Mouse (Mus musculus) forebrain, embryonic 16.5 days (tissue): ENCODE measurements at regions not wholly inside any gene's neighbourhood (a gene's known extent, or its start where the extent isn't known, plus 50 kb on each side); places are given as distances from the start of the nearest gene placed in this dataset.

Experiments
- ATAC-seq: fragments of 200-750 bp; cut with Nextera tagmentation; 2 replicates; pipeline ENCODE4 v1.8.0; 2017; ENCODE audit warnings: mild to moderate bottlenecking, moderate library complexity
- H3K27ac ChIP-seq: fragments of 300-500 bp; sonication (generic); 2 replicates; pipeline ENCODE4 v1.5.1; 2014; ENCODE audit warnings: low read length, control low read depth
- H3K27me3 ChIP-seq: fragments of 300-500 bp; sonication (generic); replicated peaks from 2 replicates; pipeline ENCODE4 v1.6.1; 2014; ENCODE audit warnings: low read length; ENCODE audit not compliant: control insufficient read depth, insufficient read depth
- H3K36me3 ChIP-seq: fragments of 300-500 bp; sonication (generic); 2 replicates; pipeline ENCODE4 v1.6.1; 2014; ENCODE audit not compliant: control insufficient read depth, insufficient read depth
- H3K4me1 ChIP-seq: fragments of 300-500 bp; sonication (generic); replicated peaks from 2 replicates; pipeline ENCODE4 v1.6.1; 2014; ENCODE audit warnings: low read length; ENCODE audit not compliant: control insufficient read depth, insufficient read depth
- H3K4me2 ChIP-seq: fragments of 300-500 bp; sonication (generic); 2 replicates; pipeline ENCODE4 v1.6.1; 2014; ENCODE audit warnings: mild to moderate bottlenecking, low read length, control low read depth
- H3K4me3 ChIP-seq: fragments of 300-500 bp; sonication (generic); replicated peaks from 2 replicates; pipeline ENCODE4 v1.5.1; 2014; ENCODE audit warnings: mild to moderate bottlenecking, low read length, control low read depth
- H3K9ac ChIP-seq: fragments of 300-500 bp; sonication (generic); replicated peaks from 2 replicates; pipeline ENCODE4 v1.6.1; 2014; ENCODE audit warnings: low read depth, low read length, control low read depth
- H3K9me3 ChIP-seq: fragments of 300-500 bp; sonication (generic); 2 replicates; pipeline ENCODE4 v1.6.1; 2016; ENCODE audit warnings: low read length; ENCODE audit not compliant: control insufficient read depth
- WGBS: fragments of 180-500 bp; shearing (Covaris S2); extraction: QIAGEN DNeasy Blood & Tissue Kit; methylation state at CpG from one replicate; pipeline ENCODE4 v1.1.7; 2014; 5-methylcytosine and 5-hydroxymethylcytosine counted together

DNA sequence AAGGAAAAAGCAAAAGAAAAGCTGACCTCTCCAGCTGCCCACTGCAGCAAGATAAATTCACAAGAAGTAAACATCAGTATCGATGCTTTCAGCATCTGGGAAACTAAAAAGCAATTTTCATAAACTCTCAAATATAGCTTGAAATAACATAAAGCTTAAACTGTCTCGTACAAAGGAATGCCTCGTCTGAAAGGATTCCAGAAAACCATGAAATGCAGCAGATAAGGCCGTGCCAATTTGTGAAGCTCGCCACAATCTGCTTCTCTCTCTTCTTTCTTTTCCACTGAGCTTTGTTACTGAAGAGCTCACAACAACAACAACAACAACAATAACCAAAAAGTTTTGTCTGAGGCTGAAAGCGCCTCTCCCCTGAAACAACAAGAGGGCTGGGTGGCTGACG lies 239.4 kb upstream of the 4930412O13Rik start:
- H3K27me3 ChIP-seq = no peaks in the 10 kb centered on the region
- H3K36me3 ChIP-seq = no peaks in the 10 kb centered on the region
- 59% methylated on average over 7 of the region's 7 CpGs for WGBS
- no peaks in the 10 kb centered on the region for H3K9me3 ChIP-seq
- no peak overlapping the region for H3K27ac ChIP-seq
- H3K4me1 ChIP-seq = no peaks in the 10 kb centered on the region
- ATAC-seq = no peak
- no peak overlapping the region for H3K4me2 ChIP-seq
- no peak overlapping the region for H3K9ac ChIP-seq
- no peak overlapping the region for H3K4me3 ChIP-seq

DNA sequence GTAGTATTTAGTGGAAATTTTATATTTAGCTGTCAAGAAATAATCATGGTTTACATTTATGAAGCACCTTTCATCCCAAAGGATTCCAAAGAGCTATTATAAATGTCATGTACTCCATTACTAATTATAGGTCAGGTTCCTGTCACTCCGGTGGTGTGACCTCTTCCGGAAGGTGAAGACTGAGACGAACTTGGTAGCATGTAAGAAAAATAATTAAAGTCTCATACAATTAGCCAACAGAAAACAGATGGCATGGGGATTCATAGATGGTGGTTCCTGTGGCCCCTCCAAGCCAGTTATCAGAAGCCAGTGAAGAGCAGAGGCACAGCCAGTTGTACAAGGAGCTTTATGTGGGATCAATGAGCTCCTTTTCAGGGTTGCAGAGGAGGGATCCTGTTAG lies 238.6 kb upstream of the 4930412O13Rik start:
- WGBS = 74% methylated on average over 3 of the region's 3 CpGs

DNA sequence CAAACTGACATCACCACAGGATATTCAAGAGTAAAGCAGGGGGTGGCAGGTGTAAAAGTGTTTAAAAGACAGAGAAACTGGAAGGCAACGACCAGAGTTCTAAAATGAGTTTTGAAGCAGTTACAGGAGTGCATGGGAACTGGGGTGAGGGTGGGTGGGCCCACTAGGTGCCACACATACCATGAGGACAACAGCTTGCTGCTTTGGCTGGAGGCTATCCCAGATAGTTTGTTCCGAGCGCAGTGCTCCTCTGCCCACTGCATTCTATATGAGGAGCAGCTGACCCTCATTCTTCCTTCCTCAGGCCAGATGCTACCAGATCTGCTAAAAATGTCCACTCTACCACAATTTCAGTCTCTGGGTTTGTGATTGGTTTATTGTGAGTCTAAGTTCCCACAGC lies 234.6 kb upstream of the 4930412O13Rik start:
- Histone ChIP-seq H3K4me1 (no peaks in the 10 kb centered on the region), H3K9me3 (no peaks in the 10 kb centered on the region), H3K27me3 (no peaks in the 10 kb centered on the region), H3K9ac (no peak overlapping the region), H3K4me3 (no peak overlapping the region), H3K27ac (no peak overlapping the region), H3K4me2 (no peak overlapping the region), H3K36me3 (no peaks in the 10 kb centered on the region)
- 68% methylated on average over 3 of the region's 3 CpGs for WGBS
- ATAC-seq = no peak

More for the DNA sequence above, 238.6 kb upstream of the 4930412O13Rik start:
- Histone ChIP-seq H3K4me3 (no peak overlapping the region), H3K4me1 (no peaks in the 10 kb centered on the region), H3K27me3 (no peaks in the 10 kb centered on the region), H3K9me3 (no peaks in the 10 kb centered on the region), H3K4me2 (no peak overlapping the region), H3K27ac (no peak overlapping the region), H3K9ac (no peak overlapping the region), H3K36me3 (no peaks in the 10 kb centered on the region)
- ATAC-seq = no peak

DNA sequence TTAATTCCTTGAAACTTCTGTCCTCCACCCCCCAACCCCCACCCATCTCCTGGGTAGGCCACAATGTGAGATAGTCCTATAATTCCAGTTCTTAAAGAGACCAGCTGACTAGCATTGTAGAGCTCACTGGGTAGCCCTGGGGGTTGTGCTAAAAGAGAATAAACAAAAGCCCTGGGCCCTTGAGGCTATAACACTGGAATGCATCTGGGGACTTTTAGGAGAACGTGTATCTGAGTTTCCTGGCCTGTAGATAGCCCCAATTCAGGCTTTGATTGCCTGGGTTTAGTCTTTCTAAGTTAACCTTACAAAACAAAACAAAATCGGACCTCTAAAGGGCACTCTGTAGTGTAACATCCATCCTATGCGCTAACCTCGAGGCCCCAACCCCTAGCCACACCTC lies 234.1 kb upstream of the 4930412O13Rik start:
- Histone ChIP-seq H3K4me2 (no peak overlapping the region), H3K27me3 (no peaks in the 10 kb centered on the region), H3K9ac (no peak overlapping the region), H3K9me3 (no peaks in the 10 kb centered on the region), H3K36me3 (no peaks in the 10 kb centered on the region), H3K27ac (no peak overlapping the region), H3K4me1 (no peaks in the 10 kb centered on the region), H3K4me3 (no peak overlapping the region)
- 15% methylated on average over 4 of the region's 4 CpGs for WGBS
- no peak for ATAC-seq

DNA sequence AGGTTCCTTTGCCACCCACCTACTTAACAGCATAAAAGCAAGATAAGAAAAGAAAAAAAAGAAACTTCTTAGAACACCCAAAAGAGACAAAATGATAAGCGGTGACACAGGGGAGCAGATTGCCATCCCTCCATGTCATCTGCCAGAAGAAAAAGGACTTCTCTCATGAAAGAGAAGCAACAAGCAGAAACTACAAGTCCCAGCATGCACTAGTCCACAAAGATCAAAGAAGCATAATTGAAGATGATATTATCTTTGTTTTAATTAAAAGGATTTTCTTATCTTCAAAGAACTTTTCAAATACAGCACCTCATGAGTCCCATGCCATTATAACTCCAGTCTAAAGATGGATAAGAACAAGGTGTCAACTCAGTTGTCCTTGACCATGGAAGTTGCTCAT lies 231.0 kb upstream of the 4930412O13Rik start:
- H3K27ac ChIP-seq = no peak overlapping the region
- no peak for ATAC-seq
- no peak overlapping the region for H3K4me2 ChIP-seq
- 94% methylated on average over 1 of the region's 1 CpGs for WGBS
- no peaks in the 10 kb centered on the region for H3K4me1 ChIP-seq
- H3K27me3 ChIP-seq = no peaks in the 10 kb centered on the region
- no peak overlapping the region for H3K9ac ChIP-seq
- H3K36me3 ChIP-seq = no peaks in the 10 kb centered on the region
- H3K4me3 ChIP-seq = no peak overlapping the region
- H3K9me3 ChIP-seq = no peaks in the 10 kb centered on the region

DNA sequence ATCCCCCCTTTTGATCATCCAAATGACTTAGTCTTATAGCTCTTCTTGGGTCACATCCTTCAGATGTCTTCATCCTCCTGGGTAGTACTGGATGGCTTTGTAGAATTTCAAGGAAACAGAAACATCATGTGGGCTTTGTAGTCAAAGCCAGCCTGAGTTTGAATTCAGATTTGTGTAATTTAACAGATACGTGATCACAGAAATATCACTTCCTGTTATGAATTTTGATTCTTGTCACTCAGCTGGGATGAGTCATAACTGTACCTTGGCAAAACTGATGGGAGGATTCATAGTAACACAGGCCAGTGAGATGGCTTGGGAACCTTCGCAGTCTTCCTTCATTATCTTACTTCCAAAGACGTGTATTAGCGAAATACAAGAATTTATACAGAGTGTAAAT lies 222.2 kb upstream of the 4930412O13Rik start:
- H3K27ac ChIP-seq = no peak overlapping the region
- no peaks in the 10 kb centered on the region for H3K9me3 ChIP-seq
- ATAC-seq = no peak
- H3K27me3 ChIP-seq = no peaks in the 10 kb centered on the region
- 93% methylated on average over 4 of the region's 4 CpGs for WGBS
- no peak overlapping the region for H3K4me2 ChIP-seq
- H3K4me1 ChIP-seq = no peaks in the 10 kb centered on the region
- no peaks in the 10 kb centered on the region for H3K36me3 ChIP-seq
- no peak overlapping the region for H3K4me3 ChIP-seq
- H3K9ac ChIP-seq = no peak overlapping the region

DNA sequence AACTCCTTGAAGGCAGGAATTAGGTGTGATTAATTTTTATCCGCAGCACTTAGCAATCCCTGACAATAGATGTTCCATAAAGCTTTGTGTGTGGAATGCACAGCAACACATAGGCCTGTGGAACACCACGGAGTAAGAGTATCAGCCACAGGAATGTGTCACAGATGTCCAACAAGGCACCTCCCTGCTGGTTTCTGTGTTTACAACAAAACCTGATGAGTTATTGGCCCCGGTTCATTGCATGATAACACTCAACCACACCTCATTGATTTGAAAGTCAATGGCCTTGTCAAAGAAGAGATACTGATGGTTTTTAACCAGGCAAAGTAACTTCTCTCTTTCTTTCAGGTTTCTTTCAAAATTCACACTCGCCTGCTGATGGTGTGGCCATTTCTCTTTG lies 211.4 kb upstream of the 4930412O13Rik start:
- H3K9ac ChIP-seq = no peak overlapping the region
- H3K9me3 ChIP-seq = no peaks in the 10 kb centered on the region
- H3K4me2 ChIP-seq = no peak overlapping the region
- ATAC-seq = no peak
- no peak overlapping the region for H3K27ac ChIP-seq
- no peaks in the 10 kb centered on the region for H3K36me3 ChIP-seq
- no peaks in the 10 kb centered on the region for H3K4me1 ChIP-seq
- 83% methylated on average over 4 of the region's 4 CpGs for WGBS
- no peak overlapping the region for H3K4me3 ChIP-seq
- no peaks in the 10 kb centered on the region for H3K27me3 ChIP-seq

DNA sequence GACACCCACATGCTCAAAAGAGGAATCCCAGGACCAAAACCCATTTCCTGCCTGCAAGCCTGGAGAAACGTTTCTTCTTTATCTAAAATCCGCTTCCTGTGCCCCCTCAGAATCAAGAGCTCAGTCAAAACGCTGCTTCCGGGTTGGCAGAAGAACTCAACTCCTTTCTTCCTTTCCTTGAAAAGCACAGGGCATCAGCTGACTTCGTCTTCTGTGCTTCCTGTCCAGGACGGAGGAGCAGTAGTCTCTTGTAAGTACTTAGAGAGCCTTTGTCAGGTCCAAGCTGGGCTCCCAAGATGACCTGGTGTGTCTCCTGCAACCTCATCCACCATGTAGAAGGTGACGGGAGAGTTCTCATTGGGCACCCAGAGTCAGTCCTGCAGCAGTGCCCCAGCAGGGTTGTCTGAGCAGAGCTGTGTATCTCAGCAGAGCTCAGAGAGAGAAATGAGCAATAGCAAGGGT lies 199.3 kb upstream of the 4930412O13Rik start:
- H3K9ac ChIP-seq = no peak overlapping the region
- no peak for ATAC-seq

DNA sequence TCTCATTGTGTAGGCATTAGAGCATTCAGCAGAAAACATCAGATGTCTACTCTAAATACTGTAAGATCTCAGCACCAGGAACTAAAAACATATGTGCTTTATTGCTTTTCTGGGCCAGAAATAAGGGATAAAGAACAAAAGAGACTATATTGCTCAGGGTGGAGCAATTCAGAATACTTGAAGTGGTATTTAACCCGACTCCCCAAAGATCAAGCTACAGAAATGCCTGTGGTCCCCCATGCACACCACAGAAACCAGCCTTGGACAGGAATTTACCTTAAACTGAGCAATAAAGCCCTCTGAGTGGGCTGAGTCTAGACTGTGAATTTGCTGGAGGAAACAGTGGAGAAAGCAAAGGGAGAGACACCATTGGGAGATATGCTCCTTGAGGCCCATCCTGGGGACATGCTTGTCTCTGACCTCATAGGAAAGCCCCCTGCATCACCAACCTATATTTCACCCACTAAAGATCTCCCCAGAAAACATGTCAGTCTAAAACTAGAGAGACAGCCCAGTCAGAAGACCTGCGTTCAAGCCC lies 197.3 kb upstream of the 4930412O13Rik start:
- no peak overlapping the region for H3K27ac ChIP-seq
- no peak for ATAC-seq
- H3K27me3 ChIP-seq = no peaks in the 10 kb centered on the region
- no peak overlapping the region for H3K4me3 ChIP-seq
- H3K4me1 ChIP-seq = no peaks in the 10 kb centered on the region
- no peak overlapping the region for H3K9ac ChIP-seq
- H3K36me3 ChIP-seq = no peaks in the 10 kb centered on the region
- 86% methylated on average over 2 of the region's 2 CpGs for WGBS
- no peak overlapping the region for H3K4me2 ChIP-seq
- no peaks in the 10 kb centered on the region for H3K9me3 ChIP-seq

More for the DNA sequence above, 199.3 kb upstream of the 4930412O13Rik start:
- no peak overlapping the region for H3K4me3 ChIP-seq
- H3K36me3 ChIP-seq = no peaks in the 10 kb centered on the region
- no peak overlapping the region for H3K4me2 ChIP-seq
- no peaks in the 10 kb centered on the region for H3K9me3 ChIP-seq
- H3K27me3 ChIP-seq = no peaks in the 10 kb centered on the region
- WGBS = 88% methylated on average over 7 of the region's 7 CpGs
- H3K27ac ChIP-seq = no peak overlapping the region
- no peaks in the 10 kb centered on the region for H3K4me1 ChIP-seq

DNA sequence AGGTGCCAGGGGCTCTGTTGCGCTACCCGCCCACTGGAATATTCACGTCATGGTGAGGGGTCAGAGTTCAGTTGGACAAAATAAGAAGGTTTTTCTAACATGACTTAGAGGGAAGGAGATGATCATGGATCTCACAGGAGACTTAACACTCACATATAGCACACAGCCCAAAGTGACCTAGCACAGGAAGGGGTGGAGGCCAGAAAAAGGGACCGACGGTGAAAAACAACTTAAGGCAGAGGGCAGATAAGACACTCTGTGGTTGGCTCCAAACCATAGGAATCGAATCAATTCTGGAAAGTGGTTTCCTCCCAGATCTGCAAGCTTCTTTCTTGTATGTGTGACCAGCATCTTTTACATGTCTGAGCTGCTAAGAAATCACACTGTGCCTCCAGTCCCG lies 192.9 kb upstream of the 4930412O13Rik start:
- Histone ChIP-seq H3K27me3 (no peaks in the 10 kb centered on the region), H3K4me3 (no peak overlapping the region), H3K4me1 (no peaks in the 10 kb centered on the region), H3K9ac (no peak overlapping the region), H3K4me2 (no peak overlapping the region), H3K9me3 (no peaks in the 10 kb centered on the region), H3K36me3 (no peaks in the 10 kb centered on the region), H3K27ac (no peak overlapping the region)
- 86% methylated on average over 7 of the region's 7 CpGs for WGBS
- no peak for ATAC-seq
